In the genomic region with DNA sequence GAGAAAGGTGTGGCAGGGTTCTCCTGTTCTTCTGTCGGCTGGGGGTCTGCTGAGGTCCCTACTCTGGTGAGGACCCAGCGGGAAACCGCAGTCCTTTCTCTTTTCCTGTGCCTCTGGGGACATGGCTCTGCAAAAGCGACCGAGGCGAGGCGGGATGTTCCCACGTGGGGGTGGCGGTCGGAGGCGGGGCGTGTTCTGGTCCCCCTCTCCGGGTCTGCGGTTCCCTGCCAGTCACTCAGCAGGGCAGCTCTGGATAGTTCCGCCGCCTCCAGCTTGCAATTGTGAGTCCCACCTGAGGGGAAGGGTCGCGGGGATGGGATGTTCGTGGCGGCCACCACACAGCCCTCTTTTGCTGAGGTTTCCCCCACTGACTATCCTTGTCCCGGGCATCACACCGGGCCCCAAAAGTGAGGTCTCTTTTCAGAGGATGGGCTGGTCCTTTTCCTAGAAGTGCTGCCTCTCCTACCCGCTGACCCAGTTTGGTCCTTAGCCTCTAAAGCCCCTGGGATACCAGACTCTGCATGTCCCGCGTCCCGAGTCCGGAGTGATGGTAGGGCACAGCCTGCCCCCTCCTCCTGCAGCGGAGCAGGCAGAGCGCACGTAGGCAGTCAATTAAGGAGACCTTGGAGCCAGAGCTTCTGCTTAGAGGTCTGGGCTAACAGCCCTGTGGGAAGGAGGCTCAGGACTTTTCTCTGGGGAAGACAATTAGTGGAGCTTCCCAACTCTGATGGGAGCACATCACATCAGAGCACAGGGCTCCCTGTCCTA, we compare ENCODE assay signal across 8 mouse cellular contexts. TPM values are rescaled to one million over a fixed set of nuclear protein-coding genes. Genes with fewer than 3 reads are reported as not detected.
DNase-seq lines count a peak whose midpoint lies in the region; ATAC-seq lines count a peak whose summit lies in the region.

Cox4i2 (plus strand) TSS at position 230 of the 768 bp plus-strand sequence.

- H3K27ac ChIP-seq in forebrain, embryonic 12.5 days, result no peak within 1 kb of the TSS
- H3K27ac ChIP-seq in hindbrain, embryonic 13.5 days, result no peak within 1 kb of the TSS
- no peak within 1 kb of the TSS for H3K27ac ChIP-seq in lung, embryonic 15.5 days
- H3K27ac ChIP-seq in stomach, embryonic 14.5 days (ENCODE audit: low read length), result no peak within 1 kb of the TSS

- H3K4me1 ChIP-seq in forebrain, embryonic 12.5 days, result peaks cover 17% of the 10 kb centered on the region
- H3K4me1 ChIP-seq in hindbrain, embryonic 13.5 days (replicated peaks), result peaks cover 32% of the 10 kb centered on the region
- peaks cover 31% of the 10 kb centered on the region for H3K4me1 ChIP-seq in lung, embryonic 15.5 days
- H3K4me1 ChIP-seq in stomach, embryonic 14.5 days (ENCODE audit: control insufficient read depth, insufficient read depth, low read length), result no peaks in the 10 kb centered on the region

- whole genome bisulfite sequencing in forebrain, embryonic 12.5 days, result 2% methylated on average over 30 of the region's 30 CpGs
- 2% methylated on average over 30 of the region's 30 CpGs for WGBS in hindbrain, embryonic 13.5 days
- WGBS in lung, embryonic 15.5 days, result 4% methylated on average over 30 of the region's 30 CpGs
- WGBS in stomach, embryonic 14.5 days, result 5% methylated on average over 30 of the region's 30 CpGs

- H3K4me3 ChIP-seq in forebrain, embryonic 12.5 days (replicated peaks), result peak within 1 kb of the TSS; percentile 14
- H3K4me3 ChIP-seq in hindbrain, embryonic 13.5 days, result peak within 1 kb of the TSS; percentile 21
- peak within 1 kb of the TSS; percentile 35 for H3K4me3 ChIP-seq in lung, embryonic 15.5 days
- peak within 1 kb of the TSS; percentile 26 for H3K4me3 ChIP-seq in stomach, embryonic 14.5 days (ENCODE audit: low read depth, low read length)

- DNase-seq in T-cell, adult 2 months (ENCODE audit: low spot score), result peak; percentile 12
- no peak for DNase-seq in urinary bladder, adult 2 months (ENCODE audit: low spot score)
- no peak for DNase-seq in adrenal gland, postnatal 4 days (ENCODE audit: low spot score in 2 of 2)
- no peak for DNase-seq in cerebellum, adult 18-20 months

- H3K9ac ChIP-seq in forebrain, embryonic 12.5 days, result peak within 1 kb of the TSS; percentile 41; the same call in 1 of the 2 replicates
- peak within 1 kb of the TSS; percentile 58 for H3K9ac ChIP-seq in hindbrain, embryonic 13.5 days
- H3K9ac ChIP-seq in lung, embryonic 15.5 days, result peak within 1 kb of the TSS; percentile 30
- no peak within 1 kb of the TSS; the same call in 1 of the 2 replicates for H3K9ac ChIP-seq in stomach, embryonic 14.5 days (replicated peaks; ENCODE audit: low read depth, low read length)

- H3K27me3 ChIP-seq in forebrain, embryonic 12.5 days, result peaks cover 39% of the 10 kb centered on the region
- peaks cover 19% of the 10 kb centered on the region for H3K27me3 ChIP-seq in hindbrain, embryonic 13.5 days
- H3K27me3 ChIP-seq in lung, embryonic 15.5 days, result no peaks in the 10 kb centered on the region
- H3K27me3 ChIP-seq in stomach, embryonic 14.5 days (ENCODE audit: control insufficient read depth, insufficient read depth, low read length), result no peaks in the 10 kb centered on the region

- peak within 1 kb of the TSS; percentile 44 for H3K4me2 ChIP-seq in forebrain, embryonic 12.5 days
- peak within 1 kb of the TSS; percentile 52 for H3K4me2 ChIP-seq in hindbrain, embryonic 13.5 days
- H3K4me2 ChIP-seq in lung, embryonic 15.5 days, result peak within 1 kb of the TSS; percentile 60
- H3K4me2 ChIP-seq in stomach, embryonic 14.5 days (replicated peaks; ENCODE audit: low read depth, low read length), result peak within 1 kb of the TSS; percentile 45

- peak; percentile 44; the same call in 1 of the 2 replicates for ATAC-seq in forebrain, embryonic 12.5 days (ENCODE audit: low FRiP score)
- ATAC-seq in hindbrain, embryonic 13.5 days (ENCODE audit: low FRiP score), result no peak
- ATAC-seq in lung, embryonic 15.5 days (ENCODE audit: borderline replicate concordance, extremely low read depth, low FRiP score, low TSS enrichment), result peak; percentile 64; the same call in 1 of the 2 replicates
- ATAC-seq in stomach, embryonic 14.5 days (ENCODE audit: insufficient number of reproducible peaks, insufficient read depth, low FRiP score, low read depth), result no peak

- no peaks in the 10 kb centered on the region for H3K36me3 ChIP-seq in forebrain, embryonic 12.5 days (replicated peaks)
- H3K36me3 ChIP-seq in hindbrain, embryonic 13.5 days, result no peaks in the 10 kb centered on the region
- H3K36me3 ChIP-seq in lung, embryonic 15.5 days, result no peaks in the 10 kb centered on the region
- H3K36me3 ChIP-seq in stomach, embryonic 14.5 days (ENCODE audit: control insufficient read depth, insufficient read depth, low read length), result no peaks in the 10 kb centered on the region

- no peaks in the 10 kb centered on the region for H3K9me3 ChIP-seq in forebrain, embryonic 12.5 days
- H3K9me3 ChIP-seq in hindbrain, embryonic 13.5 days, result no peaks in the 10 kb centered on the region
- H3K9me3 ChIP-seq in lung, embryonic 15.5 days, result no peaks in the 10 kb centered on the region
- no peaks in the 10 kb centered on the region for H3K9me3 ChIP-seq in stomach, embryonic 14.5 days (ENCODE audit: control insufficient read depth, low read depth, low read length)

RNA-seq across cellular contexts. Expression of gene Cox4i2, which starts in this region (rescaled TPM):
- polyA plus RNA-seq in forebrain, embryonic 12.5 days (2016; fragmentation: Nextera tagmentation; extraction: Ambion mirVana), result 3.1 and 3.6 TPM in 2 replicates
- polyA plus RNA-seq in hindbrain, embryonic 13.5 days (2015; fragmentation: Nextera tagmentation; extraction: Ambion mirVana), result 4.6 and 5.4 TPM in 2 replicates
- polyA plus RNA-seq in lung, embryonic 15.5 days (2015; fragmentation: Nextera tagmentation; extraction: Ambion mirVana), result 74.8 and 81.0 TPM in 2 replicates
- polyA plus RNA-seq in stomach, embryonic 14.5 days (2014; fragmentation: Nextera tagmentation; extraction: Ambion mirVana), result 18.4 and 21.7 TPM in 2 replicates
- 9.6 and 10.0 TPM in 2 replicates for polyA plus RNA-seq in urinary bladder, adult 2 months (2012; rRNA removed)
- 1 to 10 TPM; 4.2 to 4.9 TPM for total RNA-seq in adrenal gland, postnatal 4 days (2021)

Comparison
In these comparisons a context has a peak if more than half of its experiments do, and no peak if none do; other contexts are left out.
1. ATAC-seq: peak in forebrain, embryonic 12.5 days (single experiment) and lung, embryonic 15.5 days (single experiment); none in hindbrain, embryonic 13.5 days (single experiment) and stomach, embryonic 14.5 days (single experiment).
2. Peak in every context shown above with its lines, with median percentiles within 50 percentile points of each other: H3K4me2 ChIP-seq and H3K4me3 ChIP-seq.